Mouse (Mus musculus): ENCODE data around the gene Fam20c.

DNA sequence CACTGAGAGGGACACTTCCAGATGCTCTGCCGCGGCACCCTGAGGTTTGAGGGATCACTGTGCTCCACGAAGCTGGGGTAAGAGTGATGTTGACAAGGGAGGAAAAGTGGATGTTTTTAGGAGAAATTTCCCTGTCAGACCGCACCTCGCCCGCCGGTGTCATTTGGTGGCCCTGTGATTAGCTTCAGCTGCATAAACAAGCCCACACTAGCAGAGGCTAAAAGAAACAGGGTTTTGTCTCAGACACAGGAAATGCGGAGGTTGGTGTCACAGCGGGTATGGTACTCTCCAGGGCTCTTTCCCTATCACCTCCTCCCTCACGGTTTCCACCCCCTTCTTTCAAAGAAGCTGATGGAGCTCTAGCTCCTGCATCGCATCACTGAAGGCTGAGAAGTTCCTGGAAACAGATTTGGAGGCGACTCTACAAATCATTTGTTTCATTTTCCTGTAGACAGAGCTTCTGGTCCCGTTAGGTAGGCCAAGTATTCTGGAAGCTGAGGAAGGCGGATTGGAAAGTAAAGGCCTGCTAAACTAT, 38.7 kb upstream of the Fam20c start:
- TF ChIP-seq POLR2A (IDR thresholded peaks at IDR 0.05; ENCODE audit: insufficient read depth, low read depth, low read length) = no peak
- TF ChIP-seq CTCF (IDR thresholded peaks at IDR 0.05; ENCODE audit: insufficient read depth, low read depth, low read length) = no peak

Data from olfactory bulb, adult 2 months (tissue).